Mouse (Mus musculus) frontal cortex, postnatal 10 days (tissue): ENCODE measurements around the gene Odf3l1.

Source experiments
- DNase-seq, 2 experiments: peaks; one replicate each; pipeline ENCODE4 v3.0.0; 2022; ENCODE audit warnings: low spot score in 2 of 2, mixed read lengths in 1 of 2

Gene Odf3l1

GRCm38 (mm10) chr9:56882283-56882682 lies 17.8 kb upstream of the Odf3l1 start:
- DNase-seq: no peak

DNA sequence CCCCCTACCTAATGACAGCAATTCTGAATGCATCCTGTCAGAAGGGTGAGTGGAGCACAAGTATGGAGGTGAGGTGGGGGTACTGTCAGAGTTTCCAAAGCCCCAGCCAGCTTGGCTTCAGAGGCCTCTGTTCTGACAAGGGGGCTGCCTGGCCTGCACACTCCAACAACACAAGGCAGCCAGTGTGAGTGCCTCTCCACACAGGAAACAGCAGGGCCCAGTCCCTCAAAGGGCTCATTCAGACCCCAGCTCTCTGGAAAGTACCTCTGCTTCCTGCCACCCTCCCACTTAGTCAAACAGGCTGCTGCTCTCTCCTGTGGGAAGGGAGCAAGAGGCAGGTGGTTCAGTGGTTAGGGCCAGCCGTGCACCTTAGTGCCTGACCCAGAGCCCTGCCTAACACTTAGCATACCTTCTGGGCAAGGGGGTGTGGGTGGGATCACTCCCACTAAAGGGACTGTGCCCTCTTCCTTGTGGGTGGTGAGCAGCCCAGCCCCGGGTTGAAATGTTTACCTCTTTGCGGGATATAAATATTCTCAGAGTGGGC lies 17.1 kb upstream of the Odf3l1 start:
- no peak for DNase-seq

DNA sequence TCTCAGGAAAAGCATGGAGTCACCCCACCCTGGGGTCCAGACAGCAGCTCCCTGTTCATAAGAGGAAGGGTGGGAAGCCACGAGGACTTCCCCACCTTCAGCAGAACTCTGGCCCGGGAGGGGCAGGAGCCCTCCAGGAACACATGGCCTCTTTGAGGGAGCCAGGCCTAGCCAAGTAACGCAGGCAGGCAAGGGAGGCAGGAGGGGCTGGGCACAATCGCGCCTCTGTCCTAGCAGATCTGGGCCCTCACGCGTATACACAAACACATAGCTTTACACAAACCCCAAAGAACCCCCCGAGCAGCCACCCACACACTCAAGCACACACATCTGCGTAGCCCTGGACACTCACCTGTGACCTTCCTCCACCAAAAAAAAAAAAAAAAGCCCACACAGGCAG lies 16.3 kb upstream of the Odf3l1 start:
- DNase-seq: no peak

DNA sequence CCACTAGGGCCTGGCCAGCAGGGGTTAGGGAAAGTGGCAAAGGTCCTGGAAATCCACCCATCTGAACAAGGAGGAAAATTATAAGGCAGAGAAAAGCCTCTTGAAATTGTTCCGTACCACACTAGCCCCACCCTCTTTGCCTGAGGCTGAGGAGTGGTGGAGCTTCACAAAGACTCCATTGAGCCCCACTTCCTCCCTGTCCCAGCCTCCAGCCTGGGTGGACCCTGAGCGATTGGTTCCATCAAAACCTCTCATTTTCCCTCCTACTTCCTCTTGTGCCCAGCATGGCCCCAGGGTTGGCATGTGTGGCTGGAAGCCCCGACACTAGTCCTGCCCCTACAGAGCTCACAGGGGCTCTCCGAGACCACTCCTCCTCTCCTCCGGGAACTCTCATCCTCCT lies 12.8 kb upstream of the Odf3l1 start:
- DNase-seq: no peak

DNA sequence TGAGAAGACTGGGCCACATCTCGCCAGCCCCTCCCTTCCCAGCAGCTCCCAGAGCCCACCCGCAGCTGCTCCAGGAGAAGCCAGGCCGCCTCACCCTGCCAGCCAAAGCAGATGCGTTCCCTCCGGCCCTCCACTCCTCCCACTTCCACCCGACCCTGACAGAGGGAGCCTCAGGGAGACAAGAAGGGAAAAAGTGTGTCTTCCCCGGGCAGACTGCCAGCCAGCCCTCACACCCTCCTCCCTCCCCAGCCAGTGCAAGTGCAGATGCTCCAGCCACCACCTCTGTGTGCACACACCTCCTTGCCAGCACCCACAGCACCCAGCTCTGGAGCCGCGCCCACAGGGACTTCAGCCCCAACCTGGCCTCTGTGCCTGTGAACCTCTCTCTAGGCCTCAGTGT lies 12.3 kb upstream of the Odf3l1 start:
- DNase-seq: peak; percentile 60 to 71

GRCm38 (mm10) chr9:56873097-56873496 lies 8.6 kb upstream of the Odf3l1 start:
- DNase-seq: no peak

GRCm38 (mm10) chr9:56872105-56872903 lies 7.8 kb upstream of the Odf3l1 start:
- DNase-seq: no peak

GRCm38 (mm10) chr9:56871191-56871590 lies 6.7 kb upstream of the Odf3l1 start:
- DNase-seq: no peak

- DNase-seq: no peak
Observed at GRCm38 (mm10) chr9:56870778-56871177, 6.3 kb upstream of the Odf3l1 start.

- peak in 1 of 2 experiments; percentile 69 for DNase-seq
Observed at GRCm38 (mm10) chr9:56869552-56869951, 5.1 kb upstream of the Odf3l1 start.

DNA sequence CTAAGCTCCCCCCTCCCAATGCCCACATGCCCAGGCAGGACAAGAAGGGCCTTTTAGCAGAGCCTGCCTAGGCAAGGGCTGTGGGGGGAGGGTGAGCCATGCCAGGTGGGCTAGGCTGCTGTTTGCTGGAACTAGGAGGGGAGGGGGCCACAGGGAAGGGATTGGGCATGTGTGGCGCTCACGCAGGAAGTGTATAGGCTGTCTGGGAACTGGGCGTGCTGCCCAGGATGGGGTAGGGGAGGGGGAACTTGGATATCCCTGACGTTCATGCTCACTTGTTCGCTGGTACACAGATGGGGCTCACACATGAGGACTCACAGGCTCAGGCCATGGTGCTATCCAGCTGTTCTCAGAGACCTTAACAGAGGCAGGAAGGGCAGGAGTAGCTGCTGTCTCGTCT lies 3.8 kb upstream of the Odf3l1 start:
- peak; percentile 81 to 89 for DNase-seq

DNA sequence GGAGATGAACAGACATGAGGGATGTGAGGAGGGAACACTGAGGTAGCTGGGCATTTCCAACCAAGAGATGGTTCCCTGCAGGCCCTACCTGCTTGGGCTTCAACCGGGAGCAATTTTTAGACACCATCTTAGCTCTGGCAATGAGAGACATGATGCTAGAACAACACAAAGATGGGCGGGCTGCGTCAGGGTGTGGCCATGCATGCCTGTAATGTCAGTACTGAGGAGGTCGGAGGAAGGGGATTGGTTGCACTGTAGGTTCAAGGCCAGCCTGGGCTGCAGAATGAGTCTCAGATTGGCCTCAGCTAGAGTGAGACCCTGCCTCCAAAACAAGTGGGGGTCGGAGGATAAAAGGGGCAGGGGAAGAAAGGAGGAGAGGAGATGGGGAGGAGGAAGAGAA lies 2.0 kb upstream of the Odf3l1 start:
- DNase-seq: no peak

GRCm38 (mm10) chr9:56865673-56866400 lies 1.4 kb upstream of the Odf3l1 start:
- no peak for DNase-seq

- DNase-seq: no peak
Observed at GRCm38 (mm10) chr9:56864832-56865231, 353 bp upstream of the Odf3l1 start, which contains the start of gene Cspg4. Gene Cspg4, plus strand, starts transcription at chr9:56865033.

DNA sequence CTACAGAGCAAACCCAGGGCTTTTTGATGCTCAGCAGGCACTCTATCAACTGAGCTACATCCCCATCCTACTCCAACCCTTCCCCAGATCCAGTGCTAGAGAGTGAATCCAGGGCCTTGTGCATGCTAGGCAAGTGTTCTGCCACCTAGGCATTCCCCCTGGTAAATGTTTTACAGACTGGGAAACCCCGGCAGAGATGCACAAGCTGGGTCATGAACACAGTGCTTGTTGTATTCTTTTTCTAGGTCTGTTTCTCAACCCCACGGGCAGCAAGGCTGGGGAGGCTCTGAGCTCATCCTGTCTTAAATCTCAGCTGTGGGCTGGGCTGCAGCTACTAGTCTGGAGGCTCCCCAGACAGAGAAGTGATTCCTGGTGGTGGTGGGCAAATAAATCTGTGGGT lies 1.6 kb downstream of the Odf3l1 start:
- no peak for DNase-seq

DNA sequence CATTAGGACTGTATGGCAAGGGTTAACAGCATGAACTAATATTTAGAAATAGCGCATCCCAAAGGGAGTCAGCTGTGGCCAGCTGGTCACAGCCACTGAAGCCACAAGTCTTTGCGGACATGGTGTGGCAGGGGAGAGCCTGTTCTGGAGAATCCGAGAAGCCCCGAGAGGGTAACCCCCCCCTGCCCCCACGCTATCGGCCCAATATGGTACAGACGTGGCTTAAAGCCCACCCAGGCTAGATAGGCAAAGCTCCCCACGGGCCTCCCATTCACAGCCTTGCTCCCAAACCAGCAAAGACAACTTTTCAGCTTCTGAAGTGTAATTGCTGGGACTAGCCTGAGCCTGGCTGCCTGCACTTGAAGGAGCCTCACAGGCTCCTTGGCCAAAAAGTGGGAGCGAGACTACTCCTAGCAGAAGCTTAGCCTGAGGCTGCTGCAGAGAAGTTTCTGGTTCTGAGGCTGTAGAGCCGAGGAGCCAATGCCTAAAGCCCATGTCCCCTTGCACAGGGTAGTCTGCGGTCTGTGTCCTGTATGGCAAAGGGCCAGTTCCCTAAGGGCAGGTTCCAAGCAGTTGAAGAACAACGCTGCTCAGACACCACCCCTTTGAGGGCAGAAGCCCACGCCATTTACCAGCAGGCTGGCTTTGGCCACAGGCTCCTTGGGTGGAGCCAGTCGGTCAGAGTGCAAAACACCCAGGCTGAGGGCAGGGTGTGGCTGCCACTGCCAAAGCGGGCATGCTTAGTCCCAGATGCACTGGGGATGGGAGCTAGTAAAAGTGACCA lies 3.8 kb downstream of the Odf3l1 start:
- DNase-seq: no peak

DNA sequence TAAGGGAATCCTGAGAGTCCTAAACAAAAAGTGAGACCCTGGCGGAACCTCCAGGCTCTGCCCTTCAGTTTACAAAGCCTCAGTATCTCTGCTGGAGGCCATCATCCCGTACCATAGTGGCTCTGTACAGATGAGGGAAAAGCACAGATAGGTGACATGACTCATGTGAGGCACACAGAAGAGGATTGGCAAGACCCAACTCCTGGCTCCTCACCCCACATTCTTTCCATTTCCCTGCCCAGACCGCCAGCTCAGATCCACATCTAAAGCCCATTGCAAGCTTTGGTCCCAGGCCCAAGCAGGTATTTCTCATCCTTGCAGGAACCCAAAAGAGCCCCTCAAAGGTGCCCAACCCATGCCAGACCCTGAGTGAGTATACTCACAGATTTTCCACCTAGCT lies 4.4 kb downstream of the Odf3l1 start:
- no peak for DNase-seq

DNA sequence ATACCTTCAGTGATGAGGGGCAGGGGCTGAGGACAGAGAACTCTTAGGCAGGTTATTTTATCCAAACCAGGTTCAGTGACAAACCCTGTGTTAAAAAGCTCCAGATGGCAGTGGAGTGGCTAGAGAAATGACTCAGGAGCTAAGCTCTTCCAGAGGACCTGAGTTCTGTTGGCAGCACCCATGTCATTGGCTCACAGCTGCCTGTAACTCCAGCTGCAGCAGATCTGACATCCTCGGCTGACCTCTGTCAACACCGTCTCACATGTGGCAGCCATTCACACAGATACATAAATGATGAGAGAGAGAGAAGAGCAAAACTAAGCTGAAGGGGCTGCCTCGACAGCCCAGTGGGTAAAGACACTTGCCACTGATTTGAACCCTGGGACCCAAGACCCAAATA lies 7.0 kb downstream of the Odf3l1 start:
- DNase-seq: no peak

DNA sequence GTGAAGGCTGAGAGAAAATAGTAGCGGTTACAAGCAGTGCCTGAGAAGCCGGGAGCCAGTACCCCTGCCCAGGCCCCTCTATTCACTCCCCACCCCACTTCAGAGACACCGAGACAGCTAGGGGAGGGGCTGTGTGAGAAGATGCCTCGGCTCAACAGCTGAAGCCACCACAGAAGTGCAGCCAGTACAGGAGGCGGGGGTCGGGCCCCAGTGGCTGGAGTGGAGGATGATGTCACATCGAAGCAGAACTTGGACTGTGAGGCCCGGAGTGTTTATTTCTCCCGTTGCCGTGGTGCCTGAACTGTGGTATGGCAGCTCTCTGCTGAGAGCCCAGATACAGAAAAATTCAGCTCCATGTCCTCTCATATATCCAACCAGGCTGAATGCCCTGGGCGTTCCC lies 12.7 kb downstream of the Odf3l1 start:
- DNase-seq: no peak

- no peak for DNase-seq
Observed at GRCm38 (mm10) chr9:56850905-56851252, 13.6 kb downstream of the Odf3l1 start.

DNA sequence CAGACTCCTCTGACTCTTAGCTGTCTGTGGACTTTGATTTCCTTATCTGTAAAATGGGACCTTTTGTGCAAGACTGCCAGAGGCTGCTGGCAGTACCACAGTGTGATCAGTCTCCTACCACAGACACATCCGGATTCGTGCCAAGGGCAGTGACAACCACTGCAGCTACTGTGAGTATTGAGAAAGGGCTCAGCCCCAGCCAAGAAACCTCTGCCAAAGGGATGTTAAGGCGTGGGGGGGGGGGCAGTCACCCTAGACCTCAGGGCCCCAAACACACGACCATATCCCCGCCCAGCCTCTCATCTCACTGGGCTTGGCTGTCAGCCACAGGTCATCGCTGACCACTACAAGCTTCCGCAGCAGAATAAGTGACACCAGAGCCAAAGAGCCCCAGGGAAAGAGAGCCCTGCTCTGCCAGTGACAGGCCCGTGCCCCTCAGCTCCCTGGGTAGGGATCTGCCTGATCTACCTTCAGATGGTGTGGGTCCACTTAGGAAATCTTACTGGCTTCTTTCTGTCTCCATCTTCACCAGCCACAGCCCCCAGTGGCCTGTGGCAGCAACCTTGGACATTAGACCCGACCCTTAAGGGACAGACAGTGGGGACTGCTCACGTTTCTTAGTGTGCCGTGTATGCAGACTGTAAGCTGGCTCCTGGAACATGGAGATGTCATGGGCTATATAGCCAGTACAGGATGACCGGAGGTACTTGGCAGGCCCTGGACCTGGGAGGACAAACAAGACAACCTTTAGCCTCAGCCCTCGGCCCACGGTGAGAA lies 14.2 kb downstream of the Odf3l1 start:
- DNase-seq: no peak
